Mouse (Mus musculus): ENCODE measurements around the gene Lrit2.
A peak's percentile ranks its signal among the peaks of the same experiment; 100 is the strongest.

The Lrit2 gene

GRCm38 (mm10) chr14:37067629-37068028 lies at the start of gene Lrit2:
Gene Lrit2 (plus strand): TSS chr14:37067929.
- DNase-seq (ENCODE audit: low read depth, low spot score) = no peak

- no peak for DNase-seq (ENCODE audit: low read depth, low spot score)
These were observed 40.3 kb upstream of the Lrit2 start for GRCm38 (mm10) chr14:37027248-37027933.

GRCm38 (mm10) chr14:37027951-37028350 lies 39.8 kb upstream of the Lrit2 start:
- no peak for DNase-seq (ENCODE audit: low read depth, low spot score)

GRCm38 (mm10) chr14:37028555-37028954 lies 39.2 kb upstream of the Lrit2 start:
- DNase-seq (ENCODE audit: low read depth, low spot score) = no peak

- no peak for DNase-seq (ENCODE audit: low read depth, low spot score)
These were observed 35.1 kb upstream of the Lrit2 start for GRCm38 (mm10) chr14:37032481-37033104.

- DNase-seq (ENCODE audit: low read depth, low spot score) = peak; percentile 36
These were observed 34.5 kb upstream of the Lrit2 start for GRCm38 (mm10) chr14:37033241-37033640.

- DNase-seq (ENCODE audit: low read depth, low spot score) = no peak
These were observed 33.3 kb upstream of the Lrit2 start for GRCm38 (mm10) chr14:37034432-37034831.

- DNase-seq (ENCODE audit: low read depth, low spot score) = no peak
These were observed 18.8 kb upstream of the Lrit2 start, which contains the start of gene Rgr for GRCm38 (mm10) chr14:37048914-37049410. Gene Rgr (minus strand): TSS chr14:37048964.

- no peak for DNase-seq (ENCODE audit: low read depth, low spot score)
These were observed 2.9 kb upstream of the Lrit2 start for GRCm38 (mm10) chr14:37064849-37065248.

GRCm38 (mm10) chr14:37066636-37067035 lies 1.1 kb upstream of the Lrit2 start:
- DNase-seq (ENCODE audit: low read depth, low spot score) = no peak

- no peak for DNase-seq (ENCODE audit: low read depth, low spot score)
These were observed 787 bp downstream of the Lrit2 start for GRCm38 (mm10) chr14:37068516-37068915.

- DNase-seq (ENCODE audit: low read depth, low spot score) = no peak
These were observed 13.0 kb downstream of the Lrit2 start for GRCm38 (mm10) chr14:37080724-37081123.

GRCm38 (mm10) chr14:37083755-37084154 lies 16.0 kb downstream of the Lrit2 start:
- DNase-seq (ENCODE audit: low read depth, low spot score) = no peak

- DNase-seq (ENCODE audit: low read depth, low spot score) = no peak
These were observed 26.7 kb downstream of the Lrit2 start for GRCm38 (mm10) chr14:37094436-37094835.

GRCm38 (mm10) chr14:37095556-37095955 lies 27.8 kb downstream of the Lrit2 start:
- DNase-seq (ENCODE audit: low read depth, low spot score) = no peak

- DNase-seq (ENCODE audit: low read depth, low spot score) = no peak
These were observed 30.3 kb downstream of the Lrit2 start, which contains the start of gene Cdhr1 for GRCm38 (mm10) chr14:37097956-37098530. Gene Cdhr1 (minus strand): TSS chr14:37098347.

GRCm38 (mm10) chr14:37101531-37101930 lies 33.8 kb downstream of the Lrit2 start:
- DNase-seq (ENCODE audit: low read depth, low spot score) = no peak

- DNase-seq (ENCODE audit: low read depth, low spot score) = no peak
These were observed 34.8 kb downstream of the Lrit2 start for GRCm38 (mm10) chr14:37102484-37102883.

- no peak for DNase-seq (ENCODE audit: low read depth, low spot score)
These were observed 37.0 kb downstream of the Lrit2 start for GRCm38 (mm10) chr14:37104747-37105146.

GRCm38 (mm10) chr14:37105846-37106245 lies 38.1 kb downstream of the Lrit2 start:
- no peak for DNase-seq (ENCODE audit: low read depth, low spot score)

GRCm38 (mm10) chr14:37109460-37109859 lies 41.7 kb downstream of the Lrit2 start:
- DNase-seq (ENCODE audit: low read depth, low spot score) = no peak

- DNase-seq (ENCODE audit: low read depth, low spot score) = no peak
These were observed 42.2 kb downstream of the Lrit2 start for GRCm38 (mm10) chr14:37109975-37110374.

GRCm38 (mm10) chr14:37110456-37110855 lies 42.7 kb downstream of the Lrit2 start:
- DNase-seq (ENCODE audit: low read depth, low spot score) = no peak
